Mouse (Mus musculus) urinary bladder, adult 2 months (tissue): ENCODE data around the gene Kcnrg. TPM values are rescaled to one million over a fixed set of nuclear protein-coding genes. Genes with fewer than 3 reads are reported as not detected.
A peak's percentile ranks its signal among the peaks of the same experiment; 100 is the strongest.
"Not testable (repeated sequence)": the region's sequence is repeated elsewhere in the genome, so short reads cannot be mapped to it uniquely, and the experiment has no call there.

Experiments used
- DNase-seq: peaks from one replicate; pipeline ENCODE4 v3.0.0; 2022; ENCODE audit warnings: low spot score
- polyA plus RNA-seq: library from polyadenylated mRNA; depleted of rRNA; stranded (reverse); fragments of >200 nt; gene quantifications from 2 replicates; pipeline ENCODE4 v1.2.3, GENCODE M21; 2012; rRNA removed

The Kcnrg gene
- 0.25 TPM in 2 replicates for polyA plus RNA-seq

DNA sequence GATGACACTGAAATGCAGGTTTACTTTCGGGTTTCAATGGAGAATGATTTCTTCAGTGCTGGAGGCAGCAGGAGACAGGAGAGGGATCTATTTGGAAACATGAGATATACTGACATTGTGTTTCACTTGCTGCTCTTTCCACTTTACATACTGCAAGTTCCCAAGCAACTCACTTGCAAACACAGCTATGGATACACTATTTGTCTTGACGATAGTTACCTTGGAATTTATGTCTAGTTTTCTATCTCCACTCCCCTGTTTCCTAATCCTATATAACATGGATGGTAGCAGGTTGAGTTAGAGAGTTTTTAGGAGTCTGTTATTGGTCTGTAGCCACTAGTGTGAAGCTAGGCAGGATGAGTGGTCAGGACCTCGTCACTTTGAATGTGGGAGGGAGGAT is at the start of gene Kcnrg:
TSS of gene Kcnrg (plus strand) at position 301 of the 400 bp plus-strand sequence.
- DNase-seq, result no peak

- DNase-seq, result no peak
These were observed 48.4 kb upstream of the Kcnrg start for GRCm38 (mm10) chr14:61558901-61559300.

- no peak for DNase-seq
These were observed 47.4 kb upstream of the Kcnrg start for GRCm38 (mm10) chr14:61559856-61560255.

DNA sequence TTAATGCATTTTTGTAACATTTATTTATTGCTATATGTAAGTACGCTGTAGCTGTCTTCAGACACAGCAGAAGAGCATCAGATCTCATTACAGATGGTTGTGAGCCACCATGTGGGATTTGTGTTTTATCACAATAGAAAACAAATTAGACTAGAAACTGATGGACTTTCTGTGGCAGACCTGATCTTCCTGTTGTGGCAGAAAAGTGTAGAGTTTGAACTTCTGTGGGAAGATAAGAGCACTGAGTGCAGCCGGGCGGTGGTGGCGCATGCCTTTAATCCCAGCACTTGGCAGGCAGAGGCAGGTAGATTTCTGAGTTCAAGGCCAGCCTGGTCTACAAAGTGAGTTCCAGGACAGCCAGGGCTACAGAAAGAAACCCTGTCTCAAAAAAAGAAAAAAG is 41.0 kb upstream of the Kcnrg start:
- DNase-seq, result not testable (repeated sequence)

DNA sequence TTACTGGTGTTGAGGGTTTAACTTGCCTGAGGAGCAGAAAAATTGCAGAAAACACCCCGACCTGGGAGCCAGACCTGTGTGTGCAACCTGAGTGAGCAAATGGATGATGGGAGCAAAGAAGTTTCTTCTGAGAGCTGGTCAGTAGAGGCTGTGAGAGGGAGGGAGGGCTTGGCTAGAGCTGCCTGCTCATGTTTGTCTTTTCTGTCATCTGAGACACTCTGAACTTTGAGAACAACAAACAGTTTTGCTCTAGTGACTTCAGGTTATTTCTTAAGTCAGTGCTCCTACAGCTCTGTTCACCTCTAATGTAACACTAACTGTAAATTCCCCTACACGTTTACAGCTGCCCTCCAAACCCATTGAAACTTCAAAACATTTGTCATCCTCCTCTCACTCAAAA is 37.9 kb upstream of the Kcnrg start:
- DNase-seq, result no peak

DNA sequence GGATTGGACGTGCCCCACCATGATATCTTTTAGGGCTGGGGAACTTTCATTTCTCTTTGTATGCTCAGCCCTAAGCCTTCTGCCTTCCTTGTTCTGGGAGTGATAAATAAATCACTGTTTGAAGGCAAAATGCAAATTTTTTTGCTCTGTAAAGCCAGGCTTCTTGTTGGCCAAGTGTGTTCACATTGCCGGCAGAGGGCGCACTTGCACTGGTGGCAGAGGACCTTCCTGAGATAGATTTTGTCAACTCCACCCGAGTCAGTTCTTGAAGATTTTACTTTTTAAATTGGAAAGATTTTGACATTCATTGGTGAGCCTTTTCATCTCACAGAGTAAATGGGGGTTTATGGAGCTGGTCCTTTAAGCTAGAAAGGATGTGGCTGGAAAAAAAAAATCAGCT is 35.9 kb upstream of the Kcnrg start:
- DNase-seq, result peak; percentile 78

GRCm38 (mm10) chr14:61572131-61572530 is 35.1 kb upstream of the Kcnrg start:
- DNase-seq, result no peak

DNA sequence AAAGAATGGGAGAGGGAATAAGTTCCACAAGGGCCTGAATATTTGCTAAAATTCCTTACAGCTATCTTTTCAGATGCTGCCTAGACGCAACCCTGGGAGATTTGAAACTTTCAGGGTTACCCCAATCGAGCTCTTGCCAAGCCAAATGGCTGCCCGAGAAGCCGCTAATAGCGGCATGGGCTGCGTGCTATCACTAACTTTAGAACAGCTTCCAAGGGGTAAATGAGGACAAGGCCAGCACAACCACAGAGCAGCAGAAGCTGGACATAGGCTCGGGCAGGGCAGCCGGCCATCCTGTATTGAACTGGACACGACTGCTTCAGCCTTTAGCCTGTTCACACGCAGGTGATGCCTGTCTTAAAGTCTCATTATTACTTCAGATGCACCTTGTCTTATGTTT is 32.2 kb upstream of the Kcnrg start:
- DNase-seq, result no peak

DNA sequence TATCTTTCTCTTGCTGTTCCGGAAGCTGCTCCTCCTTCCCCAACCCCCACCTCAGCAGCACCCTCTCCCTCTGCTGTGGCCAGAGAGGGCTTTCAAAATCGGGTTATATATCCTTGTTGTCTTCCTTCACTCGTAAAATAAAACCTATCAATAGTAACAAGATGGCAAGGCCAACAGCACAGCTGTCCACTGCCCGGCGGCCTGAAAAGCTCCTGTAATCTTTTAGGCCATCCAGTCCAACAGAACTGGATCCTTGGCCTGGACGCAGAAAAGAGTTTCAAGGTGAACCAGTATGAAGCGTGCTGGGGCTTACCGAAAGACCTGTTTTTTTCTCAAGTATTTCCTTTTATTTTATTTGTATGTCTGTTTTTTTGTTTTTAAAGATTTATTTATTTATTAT is 31.3 kb upstream of the Kcnrg start:
- no peak for DNase-seq

DNA sequence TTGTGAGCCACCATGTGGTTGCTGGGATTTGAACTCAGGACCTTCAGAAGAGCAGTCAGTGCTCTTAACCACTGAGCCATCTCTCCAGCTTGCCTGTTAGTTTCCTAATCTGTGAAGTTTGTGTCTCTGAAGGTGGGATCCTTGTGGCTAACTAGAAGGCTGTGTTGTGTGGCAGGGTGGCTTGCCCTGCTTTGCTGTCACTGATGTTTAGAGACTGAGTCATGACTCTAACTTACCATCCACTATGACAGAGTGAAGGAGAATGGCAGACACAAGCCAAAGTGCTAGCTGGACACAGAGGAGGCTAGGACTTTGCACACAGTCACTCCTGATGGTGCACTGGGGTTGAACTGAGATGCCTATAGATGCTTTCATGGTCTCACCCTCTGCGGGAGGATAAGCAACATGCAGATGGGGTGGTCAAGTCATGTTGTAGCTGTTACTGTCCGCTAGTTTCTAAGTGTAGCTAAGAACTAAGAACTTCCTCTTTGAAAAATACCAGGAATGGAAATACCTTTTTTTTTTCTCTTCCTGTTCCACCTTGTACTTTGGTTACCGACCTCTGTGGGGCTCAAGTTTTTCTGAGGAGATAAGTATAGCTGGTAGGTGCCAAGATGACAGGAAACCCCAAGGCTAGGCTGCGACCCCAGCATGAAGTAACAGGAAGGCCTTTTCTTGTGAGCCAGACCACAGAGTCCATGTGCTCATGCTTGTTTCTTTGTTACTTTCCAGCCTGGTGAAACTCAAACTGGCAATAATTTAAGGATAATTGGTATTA is 17.8 kb upstream of the Kcnrg start:
- no peak for DNase-seq

DNA sequence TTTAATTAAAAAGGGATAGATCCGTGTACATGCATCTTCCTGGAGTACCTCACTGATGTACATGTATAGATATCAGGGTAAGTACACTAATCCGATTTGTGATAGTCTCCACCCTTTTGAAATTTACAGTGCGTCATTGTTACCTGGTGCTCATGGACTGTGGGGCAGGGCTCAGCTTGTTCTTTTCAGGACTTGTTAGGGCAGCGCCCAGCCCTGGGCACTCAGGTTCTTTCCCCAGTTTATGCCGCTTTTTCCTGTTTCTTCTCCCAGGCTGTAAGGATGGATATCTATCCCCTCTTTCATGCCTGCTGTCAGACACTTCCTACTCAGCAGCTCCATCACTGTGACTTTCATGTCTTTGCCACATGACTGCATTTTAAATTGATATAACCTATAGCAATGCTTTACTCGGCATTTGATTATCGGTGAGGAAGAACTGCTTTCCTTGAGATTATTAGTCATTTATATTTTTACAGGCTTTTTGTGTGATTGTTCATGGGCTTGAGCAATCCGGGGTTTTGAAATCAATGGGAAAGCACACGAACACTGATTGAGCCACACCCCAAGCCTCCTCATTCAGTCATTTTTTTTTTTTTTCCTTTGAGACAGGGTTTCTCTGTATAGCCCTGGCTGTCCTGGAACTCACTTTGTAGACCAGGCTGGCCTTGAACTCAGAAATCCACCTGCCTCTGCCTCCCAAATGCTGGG is 10.4 kb upstream of the Kcnrg start:
- no peak for DNase-seq

DNA sequence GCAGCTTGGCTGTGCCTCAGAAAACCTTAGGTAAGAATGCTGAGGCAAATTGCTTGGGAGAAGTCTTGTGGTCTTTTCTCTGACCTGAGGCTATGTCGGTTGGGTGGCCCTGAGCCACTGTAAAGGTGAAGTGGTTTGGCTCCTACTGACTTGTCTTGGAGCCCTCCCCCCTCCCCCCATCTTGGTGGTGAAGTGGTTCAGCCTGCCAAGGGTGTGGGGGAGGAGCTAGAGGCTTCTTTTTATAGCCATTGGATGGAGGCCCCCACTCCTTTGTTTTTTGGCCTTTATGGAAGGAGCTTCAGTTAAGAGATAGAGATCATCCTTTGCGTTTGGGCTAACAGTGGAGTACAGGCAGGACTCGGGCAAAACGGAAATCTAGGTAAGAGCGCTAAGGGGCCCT is 9.3 kb upstream of the Kcnrg start, which contains the start of gene Trim13:
TSS of gene Trim13 (plus strand) at position 280 of the 400 bp plus-strand sequence.
- DNase-seq, result no peak

GRCm38 (mm10) chr14:61599057-61599806 is 8.0 kb upstream of the Kcnrg start:
- DNase-seq, result peak; percentile 87

DNA sequence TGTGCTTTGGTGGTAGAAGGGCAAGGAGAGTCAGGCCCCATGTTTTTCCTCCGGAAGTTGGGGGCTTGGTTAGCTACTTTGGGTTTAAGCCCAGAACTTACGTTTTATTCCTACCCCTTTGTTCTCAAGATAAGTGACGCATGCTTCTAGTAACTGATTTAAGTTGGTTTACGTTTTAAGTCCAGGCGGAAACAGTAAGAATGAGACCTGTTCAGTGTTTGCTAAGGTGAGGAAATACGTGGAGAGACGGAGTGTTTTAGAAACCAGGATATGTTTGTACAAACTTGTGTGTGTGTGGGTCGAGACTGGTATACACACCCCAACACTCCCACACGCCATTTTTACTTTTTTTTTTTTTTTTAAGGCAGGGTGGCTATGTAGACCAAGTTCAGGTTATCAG is 5.9 kb upstream of the Kcnrg start:
- no peak for DNase-seq

DNA sequence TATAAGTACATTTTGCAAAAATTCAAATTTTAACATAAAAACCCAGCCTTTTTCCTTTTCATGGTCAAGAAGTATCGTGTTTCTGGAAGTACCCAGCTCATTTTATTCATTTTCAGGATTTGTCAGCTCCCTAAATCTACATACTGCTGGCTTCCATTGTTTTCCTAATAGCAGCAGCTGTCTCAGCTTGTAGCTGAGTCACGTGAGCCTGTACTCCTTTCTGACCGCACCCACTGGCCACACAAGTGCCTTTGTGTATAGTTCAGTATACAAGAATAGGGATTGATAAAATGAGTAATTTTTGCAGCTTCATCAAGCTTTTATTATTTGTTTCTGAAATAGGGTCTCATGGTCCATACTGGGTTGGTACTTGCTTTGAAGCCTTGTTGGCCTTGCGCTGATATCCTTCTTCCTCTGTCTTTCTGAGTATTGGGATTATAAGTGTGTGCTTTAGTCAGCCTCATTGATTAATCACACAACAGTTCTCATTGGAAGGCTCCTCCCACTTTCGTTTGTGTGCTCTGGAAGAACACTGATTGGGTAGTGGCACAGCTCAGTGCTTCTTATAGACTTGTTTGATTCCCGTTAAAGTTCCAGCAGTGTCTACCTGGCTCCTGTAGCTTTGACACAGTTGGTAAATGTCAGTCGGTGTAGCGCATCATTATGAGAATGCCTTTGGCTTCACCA is 4.0 kb upstream of the Kcnrg start:
- no peak for DNase-seq

- no peak for DNase-seq
These were observed 3.2 kb upstream of the Kcnrg start for GRCm38 (mm10) chr14:61604081-61604480.

- DNase-seq, result not testable (repeated sequence)
These were observed 1.2 kb upstream of the Kcnrg start for GRCm38 (mm10) chr14:61606088-61606487.

DNA sequence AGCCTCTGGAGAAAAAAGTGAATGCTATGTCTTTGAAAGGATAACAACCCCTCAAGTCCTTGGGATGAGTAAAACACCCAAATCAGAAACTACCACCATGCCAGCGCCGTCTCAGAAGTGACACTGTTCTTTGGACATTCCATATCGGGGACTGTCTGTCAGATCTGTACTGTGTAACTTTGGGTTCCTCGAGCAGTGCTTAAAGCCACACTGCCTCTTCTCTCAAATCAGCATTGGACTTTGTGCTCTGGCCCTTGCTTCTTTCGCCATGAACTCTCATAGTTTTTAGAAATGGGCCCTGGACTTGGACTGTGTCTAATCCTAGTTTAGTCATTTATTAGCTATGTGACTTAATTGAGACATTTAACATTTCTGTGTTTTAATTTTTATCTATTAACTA is 4.5 kb downstream of the Kcnrg start:
- DNase-seq, result no peak

DNA sequence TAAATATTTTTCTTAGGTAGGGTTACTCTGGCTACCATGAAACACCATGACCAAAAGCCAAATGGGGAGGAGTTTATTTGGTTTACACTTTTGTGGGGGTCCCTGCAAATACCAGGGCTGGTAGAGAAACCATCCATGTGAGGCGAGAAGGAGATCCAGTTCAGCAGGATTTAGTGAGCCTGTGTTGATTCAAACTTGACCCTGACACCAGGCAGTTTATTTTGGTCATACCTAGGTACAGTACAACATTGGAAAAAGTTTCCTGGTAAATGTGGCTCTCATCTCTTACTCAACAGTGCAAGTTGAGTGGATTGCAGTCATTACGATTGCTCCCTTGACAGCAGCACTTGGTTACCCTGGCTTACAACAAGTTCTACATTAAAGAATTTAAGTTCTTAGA is 6.1 kb downstream of the Kcnrg start:
- DNase-seq, result no peak

DNA sequence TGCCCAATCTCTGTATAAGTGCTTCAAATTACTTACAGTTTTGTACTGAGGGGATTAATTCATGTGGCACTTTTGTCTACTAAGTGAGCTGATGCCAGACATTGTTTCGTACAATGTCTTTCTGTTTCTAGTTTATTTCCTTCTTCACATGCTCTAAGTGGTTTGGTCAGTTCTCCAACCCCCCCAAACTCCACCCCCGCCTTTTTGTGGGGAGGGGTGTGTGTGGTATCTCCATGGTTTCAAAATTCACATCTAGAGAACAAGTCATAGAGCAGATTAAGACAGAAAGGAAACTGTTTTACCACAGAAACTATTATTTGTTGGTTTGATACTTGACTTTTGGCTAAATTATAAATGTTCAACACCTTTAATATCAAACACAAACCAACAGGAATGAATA is 13.1 kb downstream of the Kcnrg start:
- DNase-seq, result no peak

DNA sequence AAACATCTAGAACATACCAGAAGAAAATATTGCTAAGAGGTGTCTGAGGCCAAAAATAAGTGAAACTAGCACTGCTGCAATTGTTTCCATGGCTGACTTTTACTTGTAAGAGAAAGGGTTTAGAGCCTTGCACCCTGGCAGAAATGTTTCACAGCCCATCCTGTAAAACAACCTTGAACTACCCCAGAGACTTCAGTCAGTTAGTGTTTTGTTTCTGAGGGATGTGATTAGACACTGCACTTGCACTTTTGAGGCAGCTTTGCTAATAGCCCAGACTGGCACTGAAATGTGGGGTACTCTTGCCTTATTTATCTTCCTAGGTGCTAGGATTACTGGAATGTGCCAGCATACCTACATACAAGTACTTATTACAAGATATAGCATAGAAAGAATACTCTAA is 28.7 kb downstream of the Kcnrg start:
- DNase-seq, result no peak

DNA sequence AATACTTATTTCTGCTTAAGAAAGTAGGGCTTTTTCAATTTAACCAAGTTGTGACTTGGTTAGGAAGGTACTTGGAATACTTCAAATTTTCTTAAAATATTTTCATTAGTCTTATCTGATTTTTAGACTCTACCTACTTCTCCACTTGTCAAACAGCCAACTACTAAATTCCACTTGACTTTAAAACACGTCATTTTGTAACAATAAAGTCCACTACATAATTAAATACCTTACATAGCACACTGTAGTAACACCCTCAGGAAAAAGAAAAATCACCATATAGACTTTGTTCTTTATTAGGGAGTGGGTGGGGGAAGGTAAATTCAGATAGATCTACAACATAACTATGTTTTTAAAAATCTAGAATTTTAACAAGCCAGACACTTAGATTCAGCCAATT is 35.4 kb downstream of the Kcnrg start:
- no peak for DNase-seq
